Mouse (Mus musculus) liver, embryonic 14.5 days (tissue): ENCODE results near the gene Foxb1. TPM values are rescaled to one million over a fixed set of nuclear protein-coding genes. Genes with fewer than 3 reads are reported as not detected.

Experiments
- ATAC-seq: fragments of 200-750 bp; cut with Nextera tagmentation; 2 replicates; pipeline ENCODE4 v1.8.0; 2017; ENCODE audit warnings: moderate number of reproducible peaks, mild to moderate bottlenecking, moderate library complexity; ENCODE audit not compliant: insufficient read depth
- DNase-seq, 3 experiments: peaks; one replicate each; pipeline ENCODE4 v3.0.0-alpha.2; 2012 to 2013; ENCODE audit warnings: low read depth in 3 of 3, low spot score in 3 of 3
- H3K27ac ChIP-seq: fragments of 300-500 bp; sonication (generic); 2 replicates; pipeline ENCODE4 v1.5.1; 2014; ENCODE audit warnings: moderate library complexity, mild to moderate bottlenecking, control low read depth, inconsistent platforms
- H3K27me3 ChIP-seq: fragments of 300-500 bp; sonication (generic); 2 replicates; pipeline ENCODE4 v1.6.1; 2014; ENCODE audit warnings: mild to moderate bottlenecking, low read length, moderate library complexity; ENCODE audit not compliant: control insufficient read depth, insufficient read depth
- H3K36me3 ChIP-seq: fragments of 300-500 bp; sonication (generic); replicated peaks from 2 replicates; pipeline ENCODE4 v1.6.1; 2014; ENCODE audit warnings: low read depth; ENCODE audit not compliant: control insufficient read depth, insufficient read depth
- H3K4me1 ChIP-seq, 2 experiments: fragments of 200-500 bp in 1 of 2; fragments of 300-500 bp in 1 of 2; sonication (generic) in 1 of 2; replicated peaks; 2 replicates each; pipeline ENCODE4 v1.6.1; 2012 to 2014; ENCODE audit warnings: antibody characterized with exemption in 1 of 2, inconsistent platforms in 1 of 2, low read length in 1 of 2; ENCODE audit not compliant: control insufficient read depth in 2 of 2, insufficient read depth in 2 of 2
- H3K4me2 ChIP-seq: fragments of 300-500 bp; sonication (generic); 2 replicates; pipeline ENCODE4 v1.6.1; 2014; ENCODE audit warnings: low read depth, mild to moderate bottlenecking, control low read depth, moderate library complexity
- H3K4me3 ChIP-seq, 2 experiments: fragments of 200-500 bp in 1 of 2; fragments of 300-500 bp in 1 of 2; sonication (generic) in 1 of 2; 2 replicates each; pipeline ENCODE4 v1.5.1; 2012 to 2014; ENCODE audit warnings: low read depth in 2 of 2, low read length in 2 of 2, mild to moderate bottlenecking in 2 of 2, control low read depth in 1 of 2, inconsistent platforms in 1 of 2, moderate library complexity in 1 of 2; ENCODE audit not compliant: insufficient read depth in 1 of 2
- H3K9ac ChIP-seq: fragments of 300-500 bp; sonication (generic); replicated peaks from 2 replicates; pipeline ENCODE4 v1.6.1; 2014; ENCODE audit warnings: mild to moderate bottlenecking, control low read depth, moderate library complexity
- H3K9me3 ChIP-seq: fragments of 300-500 bp; sonication (generic); 2 replicates; pipeline ENCODE4 v1.6.1; 2016; ENCODE audit warnings: low read length, mixed read lengths; ENCODE audit not compliant: control insufficient read depth
- CTCF ChIP-seq: IDR thresholded peaks from 2 replicates; pipeline ENCODE4 v1.5.1; 2016; ENCODE audit warnings: antibody characterized with exemption, low read depth, control low read depth
- EP300 ChIP-seq: IDR thresholded peaks from 2 replicates; pipeline ENCODE4 v1.6.1; 2016; ENCODE audit warnings: antibody characterized with exemption, low read depth
- WGBS: fragments of 180-500 bp; shearing (Covaris S2); extraction: QIAGEN DNeasy Blood & Tissue Kit; methylation state at CpG from one replicate; pipeline ENCODE4 v1.1.7; 2014; ENCODE audit not compliant: insufficient replicate concordance; 5-methylcytosine and 5-hydroxymethylcytosine counted together
- polyA plus RNA-seq, 2 experiments: library from polyadenylated mRNA; depleted of rRNA in 1 of 2; stranded (reverse) in 1 of 2; unstranded in 1 of 2; fragments of >200 nt; fragmentation: Nextera tagmentation in 1 of 2; extraction: Ambion mirVana in 1 of 2; gene quantifications; 2 replicates each; pipeline versions ENCODE4 v1.2.1 to v1.2.3; 2012 to 2014

Gene Foxb1
- polyA plus RNA-seq, 2 experiments, result not detected

DNA sequence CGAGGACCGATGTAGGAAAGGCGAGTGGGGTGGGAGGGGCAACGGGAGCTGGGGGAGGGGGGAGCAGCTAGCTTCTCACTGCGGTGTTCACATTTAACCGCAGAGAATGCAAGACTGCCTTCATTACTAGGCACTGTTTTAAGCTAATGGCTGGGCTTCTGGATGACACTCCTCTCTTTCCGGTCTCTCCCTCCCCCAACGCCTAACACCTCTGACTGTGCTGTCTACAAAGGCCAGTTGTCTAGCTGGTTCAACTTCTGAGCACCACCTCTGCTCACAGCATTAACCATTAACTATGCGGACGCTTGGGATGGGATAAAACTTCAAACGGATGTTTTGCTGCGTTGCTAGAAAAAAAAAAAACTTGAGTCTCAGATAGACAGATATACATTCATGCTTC lies 45.3 kb downstream of the Foxb1 start:
- TF ChIP-seq EP300, result no peak
- 5% methylated on average over 12 of the region's 12 CpGs for WGBS
- Histone ChIP-seq H3K27ac (no peak overlapping the region), H3K9me3 (no peaks in the 10 kb centered on the region), H3K4me2 (no peak overlapping the region; the same call in 1 of the 2 replicates), H3K27me3 (no peaks in the 10 kb centered on the region), H3K4me1 (peaks cover 0 to 8% of the 10 kb centered on the region in 2 experiments; a peak in 1 of 4 replicates), H3K36me3 (no peaks in the 10 kb centered on the region), H3K4me3 (no peak overlapping the region), H3K9ac (no peak overlapping the region)
- peak in 1 of 3 experiments; percentile 4 for DNase-seq
- ATAC-seq, result no peak

- no peak overlapping the region for H3K4me2 ChIP-seq
- H3K4me3 ChIP-seq, result no peak overlapping the region
- H3K9ac ChIP-seq, result no peak overlapping the region
- H3K4me1 ChIP-seq, result peaks cover 0 to 8% of the 10 kb centered on the region in 2 experiments; a peak in 1 of 4 replicates
- 50% methylated on average over 7 of the region's 7 CpGs for WGBS
- no peaks in the 10 kb centered on the region for H3K36me3 ChIP-seq
- no peaks in the 10 kb centered on the region for H3K27me3 ChIP-seq
- H3K27ac ChIP-seq, result no peak overlapping the region
- TF ChIP-seq EP300, result no peak
- H3K9me3 ChIP-seq, result no peaks in the 10 kb centered on the region
- ATAC-seq, result no peak
- DNase-seq, result no peak
These were observed 46.4 kb downstream of the Foxb1 start for GRCm38 (mm10) chr9:69714346-69714745.

GRCm38 (mm10) chr9:69713577-69714327 lies 47.0 kb downstream of the Foxb1 start:
- no peak overlapping the region for H3K9ac ChIP-seq
- 47% methylated on average over 18 of the region's 18 CpGs for WGBS
- H3K4me1 ChIP-seq, result peaks cover 0 to 8% of the 10 kb centered on the region in 2 experiments; a peak in 1 of 4 replicates
- no peak overlapping the region for H3K4me3 ChIP-seq
- no peak overlapping the region for H3K27ac ChIP-seq
- H3K36me3 ChIP-seq, result no peaks in the 10 kb centered on the region
- H3K9me3 ChIP-seq, result no peaks in the 10 kb centered on the region
- H3K27me3 ChIP-seq, result no peaks in the 10 kb centered on the region
- DNase-seq (no peak), ATAC-seq (no peak)
- TF ChIP-seq EP300, result no peak
- TF ChIP-seq CTCF, result no peak
- no peak overlapping the region for H3K4me2 ChIP-seq

- TF ChIP-seq EP300 (no peak), CTCF (no peak)
- Histone ChIP-seq H3K9ac (no peak overlapping the region), H3K4me3 (no peak overlapping the region), H3K27ac (no peak overlapping the region), H3K9me3 (no peaks in the 10 kb centered on the region), H3K36me3 (no peaks in the 10 kb centered on the region), H3K4me2 (no peak overlapping the region), H3K27me3 (no peaks in the 10 kb centered on the region), H3K4me1 (peaks cover 0 to 8% of the 10 kb centered on the region in 2 experiments; a peak in 1 of 4 replicates)
- DNase-seq (peak in 1 of 3 experiments; percentile 14), ATAC-seq (no peak)
- 32% methylated on average over 12 of the region's 12 CpGs for WGBS
These were observed 47.8 kb downstream of the Foxb1 start for GRCm38 (mm10) chr9:69712714-69713525.

Other genes starting within 250 kb of the Foxb1 start
- 13.9 and 23.8 TPM in 2 replicates for gene Bnip2, start 228.5 kb upstream of the Foxb1 start, polyA plus RNA-seq (2012; rRNA removed)
- gene Bnip2, start 228.5 kb upstream of the Foxb1 start, polyA plus RNA-seq (2014; fragmentation: Nextera tagmentation; extraction: Ambion mirVana), result 46.6 and 49.4 TPM in 2 replicates